Mouse (Mus musculus): ENCODE measurements at regions not wholly inside any gene's neighbourhood (a gene's known extent, or its start where the extent isn't known, plus 50 kb on each side); places are given as distances from the start of the nearest gene placed in this dataset.

DNA sequence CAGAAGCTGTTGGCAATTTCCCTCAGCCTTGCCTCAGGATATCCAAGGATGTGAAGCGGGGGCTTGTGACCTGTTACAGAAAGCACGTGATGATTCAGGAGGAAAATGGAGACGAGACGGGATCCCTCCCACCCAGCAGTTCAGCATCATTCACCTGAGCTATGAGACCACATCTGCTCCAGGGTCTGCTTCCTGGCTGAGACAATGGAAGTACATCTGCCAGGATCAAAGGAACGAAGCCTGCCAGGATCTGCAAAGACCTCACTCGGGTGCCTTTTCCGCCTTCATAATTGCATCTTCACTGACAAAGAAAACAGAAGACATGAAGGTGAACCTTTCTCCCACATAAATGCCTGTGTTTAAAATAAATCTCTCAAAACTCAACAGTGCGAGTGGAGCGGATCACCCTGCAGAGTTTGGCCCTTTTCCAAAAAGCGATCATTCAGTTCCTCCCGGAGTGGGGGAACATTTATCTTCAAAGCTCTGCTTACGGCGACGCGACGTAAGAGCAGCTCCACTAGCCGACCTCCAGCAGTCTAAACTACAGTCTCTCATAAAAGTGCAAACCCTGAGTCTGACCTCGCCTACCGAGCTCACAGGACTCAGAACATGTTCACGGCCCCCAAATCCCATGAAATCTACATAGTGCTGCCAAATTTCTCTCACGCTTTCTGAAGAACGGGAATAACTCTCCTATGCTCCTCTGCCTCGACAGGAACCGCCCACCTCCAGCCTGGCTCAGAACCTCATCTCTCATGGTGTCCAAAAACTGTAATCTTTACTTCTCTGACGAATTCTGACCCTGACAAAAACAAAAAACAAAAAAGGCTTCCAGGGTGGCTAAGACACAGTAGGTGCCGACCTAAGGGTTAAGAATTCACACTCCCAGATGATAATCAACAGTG lies 117.0 kb downstream of the Setd4 start:
- WGBS, result 61% methylated on average over 26 of the region's 26 CpGs

DNA sequence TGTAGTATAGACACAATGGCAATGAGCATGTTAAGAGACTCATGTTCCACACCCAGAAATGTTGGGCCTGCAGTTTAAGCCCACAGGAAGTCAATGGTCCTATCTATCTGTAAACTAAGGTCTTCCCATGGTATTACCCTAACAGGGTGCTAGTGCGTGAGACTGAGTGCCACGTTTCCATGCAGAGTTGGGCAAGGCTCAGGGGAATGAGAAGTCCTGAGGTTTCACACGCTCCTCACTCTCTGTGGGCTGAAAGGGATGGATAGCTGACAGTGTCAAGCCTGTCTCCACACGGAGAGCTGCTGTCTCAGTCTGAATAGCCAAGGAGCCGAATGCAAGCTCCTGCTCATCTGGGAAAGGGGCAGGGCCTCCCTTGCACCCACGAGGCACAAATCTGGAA lies 133.9 kb downstream of the Setd4 start:
- no peaks in the 10 kb centered on the region for H3K4me1 ChIP-seq (ENCODE audit: insufficient read depth, low read length)
- no peak for DNase-seq (ENCODE audit: low spot score)
- H3K4me3 ChIP-seq (ENCODE audit: low read depth, low read length), result no peak overlapping the region
- no peak overlapping the region for H3K27ac ChIP-seq (ENCODE audit: low read depth, low read length)
- no peak overlapping the region for H3K9ac ChIP-seq (replicated peaks; ENCODE audit: low read length, poor library complexity, severe bottlenecking)
- WGBS, result 82% methylated on average over 6 of the region's 6 CpGs
- no peak overlapping the region for H3K4me2 ChIP-seq (ENCODE audit: low read depth, low read length, poor library complexity, severe bottlenecking)
- no peak for TF ChIP-seq CTCF (IDR thresholded peaks at IDR 0.05)
- H3K9me3 ChIP-seq (ENCODE audit: low read length), result peaks cover 7% of the 10 kb centered on the region; the same call in 1 of the 2 replicates
- no peaks in the 10 kb centered on the region for H3K27me3 ChIP-seq (ENCODE audit: insufficient read depth, low read length)
- H3K36me3 ChIP-seq (ENCODE audit: insufficient read depth, low read length), result no peaks in the 10 kb centered on the region
- no peak for ATAC-seq (ENCODE audit: low FRiP score)

More for the DNA sequence above, 117.0 kb downstream of the Setd4 start:
- Histone ChIP-seq H3K4me1 (ENCODE audit: insufficient read depth, low read length) (no peaks in the 10 kb centered on the region), H3K4me3 (ENCODE audit: low read depth, low read length) (no peak overlapping the region), H3K27ac (ENCODE audit: low read depth, low read length) (no peak overlapping the region), H3K36me3 (ENCODE audit: insufficient read depth, low read length) (no peaks in the 10 kb centered on the region), H3K9ac (replicated peaks; ENCODE audit: low read length, poor library complexity, severe bottlenecking) (no peak overlapping the region), H3K27me3 (ENCODE audit: insufficient read depth, low read length) (no peaks in the 10 kb centered on the region), H3K4me2 (ENCODE audit: low read depth, low read length, poor library complexity, severe bottlenecking) (no peak overlapping the region), H3K9me3 (ENCODE audit: low read length) (no peaks in the 10 kb centered on the region)
- ATAC-seq (ENCODE audit: low FRiP score) (no peak), DNase-seq (ENCODE audit: low spot score) (peak; percentile 34)
- no peak for TF ChIP-seq CTCF (IDR thresholded peaks at IDR 0.05)

DNA sequence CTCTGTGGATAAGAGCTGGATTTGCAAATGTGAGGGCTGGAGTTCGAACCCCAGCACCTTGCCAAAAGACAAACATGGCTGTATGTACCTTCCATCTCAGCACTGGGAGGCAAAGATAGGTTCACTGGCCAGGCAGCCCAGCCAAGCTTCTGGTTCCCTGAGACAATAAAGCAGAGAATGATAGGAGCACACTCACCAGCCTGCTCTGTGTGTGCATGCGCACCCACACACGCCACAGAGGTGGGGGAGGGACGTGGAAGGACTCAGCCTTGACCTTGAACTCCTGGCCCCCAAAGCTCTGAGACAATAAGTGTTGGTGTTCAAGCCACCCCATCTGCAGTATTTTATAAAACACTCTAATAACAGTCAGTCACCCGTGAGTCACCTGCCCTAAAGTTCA lies 138.1 kb downstream of the Setd4 start:
- Histone ChIP-seq H3K4me2 (ENCODE audit: low read depth, low read length, poor library complexity, severe bottlenecking) (no peak overlapping the region), H3K9me3 (ENCODE audit: low read length) (no peaks in the 10 kb centered on the region), H3K9ac (replicated peaks; ENCODE audit: low read length, poor library complexity, severe bottlenecking) (no peak overlapping the region), H3K4me3 (ENCODE audit: low read depth, low read length) (no peak overlapping the region), H3K27ac (ENCODE audit: low read depth, low read length) (no peak overlapping the region), H3K36me3 (ENCODE audit: insufficient read depth, low read length) (no peaks in the 10 kb centered on the region), H3K4me1 (ENCODE audit: insufficient read depth, low read length) (no peaks in the 10 kb centered on the region), H3K27me3 (ENCODE audit: insufficient read depth, low read length) (no peaks in the 10 kb centered on the region)
- ATAC-seq (ENCODE audit: low FRiP score), result no peak
- no peak for DNase-seq (ENCODE audit: low spot score)
- no peak for TF ChIP-seq CTCF (IDR thresholded peaks at IDR 0.05)
- 89% methylated on average over 5 of the region's 5 CpGs for WGBS

DNA sequence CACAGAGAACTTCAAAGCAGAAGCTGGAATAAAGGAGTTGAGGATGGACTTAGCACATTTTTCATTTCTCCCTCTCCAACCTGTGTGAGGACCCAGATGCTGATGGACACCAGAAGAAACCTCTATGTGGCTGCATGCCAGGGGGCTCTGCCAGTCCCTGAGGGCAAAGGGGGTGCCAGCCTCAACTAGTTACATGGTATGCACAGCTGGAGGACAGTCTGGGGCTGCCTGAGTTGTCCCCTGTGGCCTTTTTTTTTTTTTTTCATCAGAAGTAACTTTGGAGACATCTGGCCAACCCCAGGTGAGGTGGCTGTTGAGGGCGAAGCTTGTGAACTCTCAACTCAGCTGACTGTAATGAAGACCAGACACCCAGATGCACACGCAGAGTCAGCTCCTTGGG lies 139.0 kb downstream of the Setd4 start:
- 78% methylated on average over 2 of the region's 2 CpGs for WGBS
- Histone ChIP-seq H3K9me3 (ENCODE audit: low read length) (no peaks in the 10 kb centered on the region), H3K27me3 (ENCODE audit: insufficient read depth, low read length) (no peaks in the 10 kb centered on the region), H3K9ac (replicated peaks; ENCODE audit: low read length, poor library complexity, severe bottlenecking) (no peak overlapping the region), H3K4me1 (ENCODE audit: insufficient read depth, low read length) (no peaks in the 10 kb centered on the region), H3K4me2 (ENCODE audit: low read depth, low read length, poor library complexity, severe bottlenecking) (no peak overlapping the region), H3K36me3 (ENCODE audit: insufficient read depth, low read length) (no peaks in the 10 kb centered on the region), H3K4me3 (ENCODE audit: low read depth, low read length) (no peak overlapping the region), H3K27ac (ENCODE audit: low read depth, low read length) (no peak overlapping the region)
- DNase-seq (ENCODE audit: low spot score) (no peak), ATAC-seq (ENCODE audit: low FRiP score) (no peak)
- no peak for TF ChIP-seq CTCF (IDR thresholded peaks at IDR 0.05)

DNA sequence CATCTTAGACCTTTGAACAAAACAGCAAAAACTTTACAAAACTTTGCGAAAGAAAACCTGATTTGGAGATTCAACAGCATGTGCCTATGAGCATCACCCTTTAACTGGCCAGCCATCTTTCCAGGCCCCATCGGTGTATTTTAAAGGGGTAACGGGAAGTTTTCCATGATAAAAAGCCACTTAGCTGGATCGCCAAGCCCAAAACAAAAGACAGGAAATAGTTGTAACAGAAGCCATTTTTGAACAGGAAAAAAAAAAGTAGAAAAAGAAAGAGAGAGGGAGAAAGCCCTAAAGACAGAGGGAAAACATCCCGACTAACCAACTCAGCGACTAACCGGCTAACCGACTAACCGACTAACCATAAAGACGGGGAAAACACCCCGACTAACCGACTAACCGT lies 140.5 kb downstream of the Setd4 start:
- Histone ChIP-seq H3K36me3 (ENCODE audit: insufficient read depth, low read length) (no peaks in the 10 kb centered on the region), H3K4me2 (ENCODE audit: low read depth, low read length, poor library complexity, severe bottlenecking) (no peak overlapping the region), H3K4me3 (ENCODE audit: low read depth, low read length) (no peak overlapping the region), H3K4me1 (ENCODE audit: insufficient read depth, low read length) (peaks cover 7% of the 10 kb centered on the region; the same call in 1 of the 2 replicates), H3K9me3 (ENCODE audit: low read length) (no peaks in the 10 kb centered on the region), H3K9ac (replicated peaks; ENCODE audit: low read length, poor library complexity, severe bottlenecking) (no peak overlapping the region), H3K27ac (ENCODE audit: low read depth, low read length) (no peak overlapping the region), H3K27me3 (ENCODE audit: insufficient read depth, low read length) (no peaks in the 10 kb centered on the region)
- no peak for TF ChIP-seq CTCF (IDR thresholded peaks at IDR 0.05)
- no peak for ATAC-seq (ENCODE audit: low FRiP score)
- no peak for DNase-seq (ENCODE audit: low spot score)
- 85% methylated on average over 13 of the region's 13 CpGs for WGBS

DNA sequence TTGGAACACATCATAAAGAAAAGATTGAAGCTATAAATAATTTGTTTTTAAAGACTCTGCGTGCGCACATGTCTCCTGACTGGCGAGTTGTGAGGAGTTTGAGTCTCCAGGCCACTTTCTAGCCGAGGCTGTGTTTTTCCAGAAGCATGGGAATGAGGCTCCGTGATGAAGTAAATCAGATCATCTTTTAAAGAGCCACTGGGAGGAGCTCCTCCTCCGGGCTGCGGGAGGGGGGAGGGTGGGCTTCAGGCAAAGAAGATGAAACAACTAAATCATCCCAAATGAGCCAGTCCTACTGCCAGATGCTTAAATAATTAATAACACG lies 141.6 kb downstream of the Setd4 start:
- Histone ChIP-seq H3K36me3 (ENCODE audit: insufficient read depth, low read length) (no peaks in the 10 kb centered on the region), H3K27me3 (ENCODE audit: insufficient read depth, low read length) (no peaks in the 10 kb centered on the region), H3K9ac (replicated peaks; ENCODE audit: low read length, poor library complexity, severe bottlenecking) (no peak overlapping the region), H3K4me2 (ENCODE audit: low read depth, low read length, poor library complexity, severe bottlenecking) (no peak overlapping the region), H3K4me1 (ENCODE audit: insufficient read depth, low read length) (peaks cover 7% of the 10 kb centered on the region; the same call in 1 of the 2 replicates), H3K27ac (ENCODE audit: low read depth, low read length) (no peak overlapping the region), H3K9me3 (ENCODE audit: low read length) (no peaks in the 10 kb centered on the region), H3K4me3 (ENCODE audit: low read depth, low read length) (no peak overlapping the region)
- 44% methylated on average over 8 of the region's 8 CpGs for WGBS
- TF ChIP-seq CTCF (IDR thresholded peaks at IDR 0.05), result no peak
- DNase-seq (ENCODE audit: low spot score) (no peak), ATAC-seq (ENCODE audit: low FRiP score) (no peak)
